Mouse (Mus musculus) gastrocnemius, postnatal 36 days (tissue): ENCODE results near the gene Tarbp1. TPM values are rescaled to one million over a fixed set of nuclear protein-coding genes. Genes with fewer than 3 reads are reported as not detected.

Source experiments
- DNase-seq, 2 experiments: peaks; one replicate each; pipeline ENCODE4 v3.0.0; 2022
- intact Hi-C: fragments of 180-260 bp; cut with DNase I; formaldehyde crosslinking; loops from one replicate; pipeline ENCODE4 v1.15.1; 2025
- long read RNA-seq, 2 experiments: library from polyadenylated mRNA; stranded (forward); transcript quantifications; one replicate each; pipeline ENCODE4 v2.0.0; 2021
- total RNA-seq, 2 experiments: library from RNA; stranded (reverse); gene quantifications; 2 replicates each; pipeline ENCODE4 v1.2.3; 2021

Tarbp1 gene
- total RNA-seq = 1 to 10 TPM; 4.5 to 5.7 TPM
- long read RNA-seq, experiment 1, partial matches to known transcripts = 0 of 1 reads
- long read RNA-seq, experiment 1, other reads (novel, unspliced or antisense) = 1 of 1 reads
- long read RNA-seq, experiment 2, full-length matches to known transcripts = 1 of 2 reads
- long read RNA-seq, experiment 2, partial matches to known transcripts = 0 of 2 reads
- long read RNA-seq, experiment 2, other reads (novel, unspliced or antisense) = 1 of 2 reads

GRCm38 (mm10) chr8:126474299-126475187 lies at the start of gene Tarbp1:
Gene Tarbp1, minus strand, starts transcription at chr8:126475065.
- peak; percentile 90 to 91 for DNase-seq
- intact Hi-C loops = no loop called here

- peak; percentile 71 to 85 for DNase-seq
- intact Hi-C loops = no loop called here
Measured at GRCm38 (mm10) chr8:126524233-126524985, 49.5 kb upstream of the Tarbp1 start.

- no peak for DNase-seq
- intact Hi-C loops = no loop called here
Measured at GRCm38 (mm10) chr8:126523060-126523574, 48.3 kb upstream of the Tarbp1 start.

- no peak for DNase-seq
- intact Hi-C loops = loop anchor here (5.0 kb wide), 2 partner anchors 33 to 73 kb away; partner anchors contain the start of gene Irf2bp2
Measured at GRCm38 (mm10) chr8:126519447-126519975, 44.6 kb upstream of the Tarbp1 start.

GRCm38 (mm10) chr8:126516620-126517577 lies 42.0 kb upstream of the Tarbp1 start:
- peak; percentile 89 to 93 for DNase-seq
- intact Hi-C loops = loop anchor here (5.0 kb wide), 2 partner anchors 35 to 75 kb away; partner anchors contain the start of gene Irf2bp2

- intact Hi-C loops = no loop called here
- no peak for DNase-seq
Measured at GRCm38 (mm10) chr8:126514011-126514964, 39.4 kb upstream of the Tarbp1 start.

- DNase-seq = no peak
- intact Hi-C loops = no loop called here
Measured at GRCm38 (mm10) chr8:126510866-126511265, 36.0 kb upstream of the Tarbp1 start.

- no peak for DNase-seq
- intact Hi-C loops = no loop called here
Measured at GRCm38 (mm10) chr8:126509635-126510034, 34.8 kb upstream of the Tarbp1 start.

- DNase-seq = no peak
- intact Hi-C loops = no loop called here
Measured at GRCm38 (mm10) chr8:126508871-126509586, 34.2 kb upstream of the Tarbp1 start.

GRCm38 (mm10) chr8:126508221-126508620 lies 33.4 kb upstream of the Tarbp1 start:
- intact Hi-C loops = no loop called here
- no peak for DNase-seq

GRCm38 (mm10) chr8:126504492-126505182 lies 29.8 kb upstream of the Tarbp1 start:
- intact Hi-C loops = loop anchor here (5.0 kb wide), 1 partner anchor 338 kb away; no protein-coding TSS in a partner anchor
- no peak for DNase-seq

GRCm38 (mm10) chr8:126502722-126503121 lies 27.9 kb upstream of the Tarbp1 start:
- no peak for DNase-seq
- intact Hi-C loops = loop anchor here (5.0 kb wide), 1 partner anchor 340 kb away; no protein-coding TSS in a partner anchor

GRCm38 (mm10) chr8:126499371-126499770 lies 24.5 kb upstream of the Tarbp1 start:
- no peak for DNase-seq
- intact Hi-C loops = loop anchor here (5.0 kb wide), 4 partner anchors 83 to 473 kb away; partner anchors contain the start of gene Rbm34

GRCm38 (mm10) chr8:126498465-126498864 lies 23.6 kb upstream of the Tarbp1 start:
- intact Hi-C loops = loop anchor here (5.0 kb wide), 4 partner anchors 84 to 474 kb away; partner anchors contain the start of gene Rbm34

GRCm38 (mm10) chr8:126497541-126498428 lies 22.9 kb upstream of the Tarbp1 start:
- intact Hi-C loops = loop anchor here (1.0 to 5.0 kb wide), 5 partner anchors 85 to 475 kb away; partner anchors contain the start of gene Rbm34
- peak; percentile 85 to 91 for DNase-seq

More at GRCm38 (mm10) chr8:126498465-126498864, 23.6 kb upstream of the Tarbp1 start:
- DNase-seq = no peak
